Mouse (Mus musculus): Measurements from ENCODE around the gene Galnt10.

Galnt10 gene

DNA sequence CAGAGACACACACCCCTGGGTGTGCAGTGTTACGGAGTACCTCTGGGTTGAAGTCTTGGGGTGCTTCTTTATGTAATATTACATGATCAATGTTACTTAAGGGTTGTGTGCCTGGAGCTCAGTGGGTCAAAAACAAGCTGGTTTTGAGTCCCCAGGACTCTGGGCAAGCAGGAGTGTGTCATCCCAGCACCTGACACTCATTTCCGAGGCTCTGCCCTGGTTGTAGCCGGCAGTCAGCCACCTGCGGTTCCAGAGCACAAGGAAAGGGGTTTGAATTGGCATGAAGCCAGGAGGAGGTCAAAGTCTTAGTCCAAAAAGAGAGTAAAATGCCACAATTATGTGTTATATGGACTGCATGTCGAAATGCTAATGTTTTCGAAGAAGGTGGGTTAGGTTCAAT is 74.8 kb downstream of the Galnt10 start:
- CTCF ChIA-PET: no interaction called here

DNA sequence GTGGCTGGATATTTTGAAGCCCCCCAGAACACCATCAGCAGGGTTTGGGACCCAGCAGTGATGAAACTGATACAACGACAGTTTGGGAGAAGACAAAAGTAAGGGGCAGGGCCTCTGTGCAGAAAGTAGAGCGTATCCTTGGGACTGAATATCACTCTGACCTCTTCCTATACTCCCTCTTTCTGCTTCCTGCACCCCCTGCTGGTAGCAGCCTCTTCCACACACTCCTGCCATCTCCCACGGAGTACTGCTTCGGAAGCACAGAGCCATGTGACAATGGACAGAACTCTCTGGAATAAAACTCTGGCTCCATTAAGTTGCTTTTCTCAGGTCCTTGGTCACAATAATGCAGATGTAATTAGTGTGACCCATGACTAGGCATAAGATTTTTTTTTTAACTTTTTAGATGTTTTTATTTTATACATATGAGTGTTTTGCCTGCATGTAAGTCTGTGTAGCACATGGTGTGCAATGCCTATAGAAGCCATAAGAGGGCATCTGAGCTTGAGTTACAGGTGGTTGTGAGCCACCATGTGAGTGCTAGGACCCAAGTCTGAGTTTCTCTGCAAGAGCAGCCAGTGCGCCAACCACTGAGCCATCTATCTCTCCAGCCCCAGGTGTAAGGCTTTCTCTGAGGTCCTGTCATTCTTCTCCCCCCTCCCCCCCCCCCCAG is 79.7 kb downstream of the Galnt10 start:
- CTCF ChIA-PET: no interaction called here

DNA sequence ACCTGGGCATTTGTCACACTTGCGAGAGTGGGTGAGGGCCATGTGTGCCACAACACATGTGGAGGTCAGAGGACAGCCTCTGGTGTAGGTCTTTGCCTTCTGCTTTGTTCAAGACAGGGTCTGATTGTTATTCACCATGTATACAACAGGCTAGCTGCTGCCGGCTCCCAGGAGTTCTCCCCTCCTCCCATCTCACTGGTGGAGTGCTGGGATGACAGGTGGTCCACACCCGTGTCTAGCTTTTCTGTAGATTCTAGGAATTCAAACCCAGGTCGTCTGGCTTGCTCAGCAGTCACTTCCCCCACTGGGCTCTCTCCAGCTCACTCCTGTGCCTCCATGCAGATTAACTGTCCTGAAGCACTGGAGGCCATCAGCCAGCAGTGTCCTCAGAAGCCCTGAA is 80.7 kb downstream of the Galnt10 start:
- CTCF ChIA-PET: no interaction called here

GRCm38 (mm10) chr11:57727303-57727969 is 82.2 kb downstream of the Galnt10 start:
- CTCF ChIA-PET: interaction anchor here (0.5 to 0.6 kb wide), 2 partner anchors 122 to 207 kb away, joined by 3 read pairs; no protein-coding TSS in a partner anchor

DNA sequence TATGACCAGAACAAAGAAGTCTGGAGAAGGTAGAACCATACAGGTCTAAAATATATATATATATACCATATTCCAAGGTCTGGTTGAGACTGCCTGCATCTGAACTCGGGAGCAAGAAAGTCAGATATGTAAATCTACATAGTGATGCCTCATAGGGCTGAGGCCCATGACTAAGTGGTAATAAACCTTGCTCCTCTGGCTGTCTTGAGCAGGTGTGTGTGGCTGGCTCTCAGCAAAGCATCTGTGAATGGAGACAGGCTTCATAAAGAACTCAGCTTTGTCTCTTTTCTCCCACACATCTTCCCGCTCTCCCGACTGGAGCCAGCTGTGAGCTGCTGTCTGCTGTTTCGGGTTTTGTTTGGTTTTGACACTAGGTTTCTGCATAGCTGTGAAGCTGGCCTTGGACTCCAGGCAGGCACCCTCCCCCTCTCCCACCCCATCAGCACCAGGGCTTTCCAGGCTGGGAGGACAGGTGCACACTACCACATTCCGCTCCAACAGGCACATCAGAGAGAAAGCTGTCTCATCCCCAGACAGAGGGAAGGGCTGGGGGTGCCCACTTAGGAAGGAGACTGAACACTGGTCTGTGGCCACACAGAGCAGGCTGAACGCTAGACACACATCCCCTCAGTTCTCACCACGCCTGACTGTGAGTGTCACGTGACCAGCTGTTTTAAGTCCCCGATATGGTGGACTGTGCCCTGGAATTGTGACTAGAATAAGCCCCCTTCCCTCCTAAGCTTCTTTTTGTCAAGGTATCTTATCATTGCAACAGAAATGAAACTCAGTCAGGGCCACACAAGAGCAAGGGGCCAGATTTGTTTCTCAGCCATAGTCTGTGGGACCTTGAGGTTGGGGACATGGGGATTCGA is 87.4 kb downstream of the Galnt10 start:
- CTCF ChIA-PET: no interaction called here

DNA sequence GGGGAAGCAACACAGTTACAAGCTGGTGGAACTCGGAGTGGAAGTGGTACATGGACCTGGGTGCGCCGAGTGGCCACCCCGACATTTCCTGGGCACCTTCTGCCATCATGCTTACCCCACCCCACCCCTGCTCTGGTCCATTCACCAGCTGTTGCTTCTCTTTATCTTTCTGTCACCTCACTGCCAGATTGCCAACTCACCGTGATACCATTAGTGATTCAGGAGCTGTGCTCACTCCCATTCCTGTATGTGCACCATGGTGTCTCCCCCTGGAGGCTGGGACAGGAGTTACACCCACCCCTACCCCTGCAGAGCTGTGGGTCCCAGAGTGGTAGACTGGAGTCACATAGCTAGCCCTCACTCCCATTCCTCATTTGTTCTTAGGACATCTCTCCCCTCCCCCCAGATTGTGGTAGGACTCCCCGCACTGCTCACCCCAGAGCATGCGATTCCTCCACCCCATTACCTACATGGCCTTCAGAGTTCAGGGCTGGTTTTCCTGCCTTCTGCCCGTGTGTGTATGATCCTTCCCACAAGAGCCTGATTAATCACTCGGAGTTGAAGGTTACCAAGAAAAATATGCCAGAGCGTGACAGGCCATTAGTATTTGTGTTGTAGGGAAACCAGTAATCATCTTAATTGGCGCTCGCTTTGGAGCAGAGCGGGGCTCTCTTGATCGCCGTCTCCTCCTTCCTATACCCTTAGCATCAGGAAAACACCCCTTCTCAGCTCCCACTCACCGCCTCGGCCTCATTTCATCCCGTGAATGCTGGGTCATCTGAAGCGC is 102.2 kb downstream of the Galnt10 start:
- CTCF ChIA-PET: no interaction called here

GRCm38 (mm10) chr11:57753538-57754203 is 108.4 kb downstream of the Galnt10 start:
- CTCF ChIA-PET: no interaction called here

DNA sequence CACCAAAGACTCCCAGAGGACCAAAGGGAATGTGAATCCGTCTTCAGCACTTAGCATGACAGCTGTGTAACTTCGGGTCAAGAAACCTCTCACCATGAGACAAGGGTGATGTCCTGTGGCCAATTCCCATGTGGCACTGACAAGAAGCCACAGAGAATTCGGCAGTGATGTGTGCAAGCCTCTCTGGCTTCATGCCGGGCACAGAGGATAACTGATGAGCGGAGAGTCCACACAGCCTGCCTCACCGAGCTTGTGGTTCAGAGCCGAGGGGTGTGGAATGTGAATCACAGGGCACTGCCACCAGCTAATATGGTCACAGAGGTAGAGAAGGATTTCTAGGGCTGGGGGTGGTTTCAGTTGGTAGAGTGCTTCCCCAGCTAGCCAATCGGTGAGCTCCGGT is 113.4 kb downstream of the Galnt10 start:
- CTCF ChIA-PET: no interaction called here

DNA sequence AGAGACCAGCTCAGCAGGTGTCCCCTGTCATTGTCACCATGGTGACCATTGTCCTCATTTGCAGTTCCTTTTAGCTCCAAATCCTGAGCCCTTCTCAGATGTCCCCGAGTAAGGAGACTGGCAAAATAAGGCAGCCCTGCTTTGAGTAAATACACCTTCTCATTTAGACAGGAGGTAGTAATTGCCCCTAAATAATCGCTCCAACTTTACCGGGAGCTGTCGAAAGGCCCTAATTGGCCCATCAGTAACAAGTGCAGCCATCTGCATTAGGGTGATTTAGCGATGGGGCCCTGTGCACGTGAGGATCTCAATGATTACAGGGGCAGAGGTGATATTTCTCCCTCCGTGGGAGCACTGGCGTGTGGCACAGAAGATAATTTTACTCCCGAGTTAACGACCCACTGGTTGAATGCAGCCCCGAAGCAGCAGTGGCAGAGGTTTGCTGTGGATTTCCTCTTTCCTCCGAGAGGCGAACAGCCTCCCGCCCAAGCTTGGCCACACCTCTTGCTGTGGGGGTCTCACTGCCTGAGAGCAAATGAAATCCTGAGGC is 115.3 kb downstream of the Galnt10 start:
- CTCF ChIA-PET: no interaction called here

- CTCF ChIA-PET: no interaction called here
Measured at GRCm38 (mm10) chr11:57761347-57761746, 116.1 kb downstream of the Galnt10 start.

DNA sequence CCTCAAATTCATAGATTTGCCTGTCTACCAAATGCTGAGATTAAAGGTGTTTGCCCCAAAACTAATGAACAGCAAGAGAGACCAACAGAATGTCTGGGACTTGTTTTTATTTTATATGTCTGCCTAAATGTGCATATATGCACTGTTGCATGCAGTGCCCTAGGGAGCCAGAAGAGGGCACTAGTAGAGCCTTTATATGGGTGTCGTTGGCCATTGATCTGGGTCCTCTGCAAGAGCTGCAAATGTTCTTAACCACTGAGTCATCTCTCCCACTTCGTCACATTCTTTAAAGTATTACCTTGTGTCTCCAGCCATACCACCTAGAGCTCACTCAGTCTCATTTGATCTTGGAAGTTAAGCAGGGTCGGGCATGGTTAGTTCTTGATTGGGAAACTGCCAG is 118.9 kb downstream of the Galnt10 start:
- CTCF ChIA-PET: no interaction called here

DNA sequence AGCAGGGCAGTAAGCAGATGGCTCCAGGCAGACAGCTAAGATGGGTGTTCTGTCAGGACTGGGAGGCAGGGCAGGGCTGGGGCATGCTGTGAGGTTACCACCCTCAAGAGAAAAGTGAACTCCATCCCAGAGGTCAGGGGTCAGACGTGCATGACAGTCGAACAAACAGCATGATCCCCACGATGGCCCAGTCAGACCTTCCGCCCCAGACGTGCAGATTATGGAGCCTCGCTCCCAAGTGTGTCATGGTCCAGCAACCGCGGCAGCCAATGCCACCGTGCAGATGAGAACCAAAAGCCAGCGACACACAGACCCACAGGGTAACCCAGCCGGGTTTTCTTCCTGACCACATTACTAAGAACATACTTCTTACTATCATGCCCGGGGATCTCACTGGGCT is 121.4 kb downstream of the Galnt10 start:
- CTCF ChIA-PET: no interaction called here

- CTCF ChIA-PET: no interaction called here
Measured at GRCm38 (mm10) chr11:57767171-57767570, 121.9 kb downstream of the Galnt10 start.

DNA sequence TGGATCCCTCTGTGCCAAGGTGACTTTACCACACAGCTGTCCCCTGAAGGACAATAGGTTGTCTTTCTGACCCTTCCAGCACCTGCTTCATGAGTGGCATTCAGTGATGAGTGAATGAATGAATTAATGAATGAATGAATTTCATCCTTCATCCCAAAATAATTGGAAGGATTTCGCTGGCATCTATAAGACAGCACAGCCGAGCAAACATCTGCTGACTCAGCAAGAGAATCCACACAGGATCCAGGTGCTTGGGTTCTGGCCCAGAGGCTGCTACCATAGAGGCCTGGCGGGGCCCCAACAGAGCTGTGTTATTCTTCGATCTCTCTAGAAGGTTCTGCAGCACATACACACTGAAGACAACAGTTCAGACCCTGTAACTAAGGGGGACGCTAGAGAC is 125.5 kb downstream of the Galnt10 start:
- CTCF ChIA-PET: no interaction called here

GRCm38 (mm10) chr11:57771676-57772075 is 126.4 kb downstream of the Galnt10 start:
- CTCF ChIA-PET: no interaction called here

DNA sequence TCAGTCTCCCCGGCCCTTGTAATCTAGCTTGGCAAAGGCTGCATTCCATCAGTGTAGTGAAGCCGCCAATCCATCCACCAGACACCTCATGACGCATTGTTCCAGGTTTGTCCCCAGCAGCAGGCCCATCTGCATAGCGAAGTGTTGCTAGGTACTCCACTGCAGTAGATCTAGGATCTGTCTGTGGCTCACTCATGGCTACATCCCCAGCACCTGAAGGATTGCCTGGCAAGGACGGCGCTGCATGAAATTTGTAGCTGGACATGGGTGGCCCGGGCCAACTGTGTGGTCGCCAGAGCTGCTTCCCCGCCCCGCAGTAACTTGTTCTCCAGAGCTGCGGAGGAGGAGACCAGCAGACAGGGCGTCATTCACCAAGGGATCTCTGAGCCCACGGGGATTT is 128.2 kb downstream of the Galnt10 start:
- CTCF ChIA-PET: no interaction called here

DNA sequence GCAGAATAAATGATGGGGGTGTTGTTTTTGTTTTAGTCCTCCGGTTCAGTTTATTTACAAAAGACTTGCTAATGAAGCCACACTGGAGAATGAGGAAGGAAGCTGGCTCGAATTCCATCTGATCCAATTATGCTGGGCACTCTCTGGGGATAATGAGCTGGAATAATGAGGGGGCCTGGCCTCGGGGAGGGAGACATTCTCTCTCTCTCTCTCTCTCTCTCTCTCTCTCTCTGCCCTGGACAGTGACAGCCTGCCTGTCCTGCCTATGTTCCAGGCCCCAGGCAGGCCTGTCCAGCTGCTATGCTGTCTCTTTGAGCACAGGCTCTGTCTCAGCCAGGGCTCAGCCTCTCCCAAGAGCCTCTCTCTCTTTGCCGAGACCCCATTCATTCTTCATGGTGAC is 128.7 kb downstream of the Galnt10 start:
- CTCF ChIA-PET: no interaction called here

GRCm38 (mm10) chr11:57775868-57776267 is 130.6 kb downstream of the Galnt10 start:
- CTCF ChIA-PET: no interaction called here

GRCm38 (mm10) chr11:57776546-57776945 is 131.3 kb downstream of the Galnt10 start:
- CTCF ChIA-PET: no interaction called here

GRCm38 (mm10) chr11:57778349-57778748 is 133.1 kb downstream of the Galnt10 start:
- CTCF ChIA-PET: interaction anchor here (0.6 to 1.3 kb wide), 7 partner anchors 16 to 495 kb away, joined by 3 to 12 read pairs (median 3); no protein-coding TSS in a partner anchor

- CTCF ChIA-PET: interaction anchor here (1.2 kb wide), 1 partner anchor 15 kb away, joined by 7 read pairs; no protein-coding TSS in a partner anchor
Measured at GRCm38 (mm10) chr11:57779824-57780223, 134.6 kb downstream of the Galnt10 start.

Measured in spleen, embryonic (tissue).